Mouse (Mus musculus): ENCODE measurements around the gene Pcgf3. TPM values are rescaled to one million over a fixed set of nuclear protein-coding genes. Genes with fewer than 3 reads are reported as not detected.

Gene Pcgf3
- 35.6 and 40.1 TPM in 2 replicates for polyA plus RNA-seq (2015; fragmentation: Nextera tagmentation; extraction: Ambion mirVana)

DNA sequence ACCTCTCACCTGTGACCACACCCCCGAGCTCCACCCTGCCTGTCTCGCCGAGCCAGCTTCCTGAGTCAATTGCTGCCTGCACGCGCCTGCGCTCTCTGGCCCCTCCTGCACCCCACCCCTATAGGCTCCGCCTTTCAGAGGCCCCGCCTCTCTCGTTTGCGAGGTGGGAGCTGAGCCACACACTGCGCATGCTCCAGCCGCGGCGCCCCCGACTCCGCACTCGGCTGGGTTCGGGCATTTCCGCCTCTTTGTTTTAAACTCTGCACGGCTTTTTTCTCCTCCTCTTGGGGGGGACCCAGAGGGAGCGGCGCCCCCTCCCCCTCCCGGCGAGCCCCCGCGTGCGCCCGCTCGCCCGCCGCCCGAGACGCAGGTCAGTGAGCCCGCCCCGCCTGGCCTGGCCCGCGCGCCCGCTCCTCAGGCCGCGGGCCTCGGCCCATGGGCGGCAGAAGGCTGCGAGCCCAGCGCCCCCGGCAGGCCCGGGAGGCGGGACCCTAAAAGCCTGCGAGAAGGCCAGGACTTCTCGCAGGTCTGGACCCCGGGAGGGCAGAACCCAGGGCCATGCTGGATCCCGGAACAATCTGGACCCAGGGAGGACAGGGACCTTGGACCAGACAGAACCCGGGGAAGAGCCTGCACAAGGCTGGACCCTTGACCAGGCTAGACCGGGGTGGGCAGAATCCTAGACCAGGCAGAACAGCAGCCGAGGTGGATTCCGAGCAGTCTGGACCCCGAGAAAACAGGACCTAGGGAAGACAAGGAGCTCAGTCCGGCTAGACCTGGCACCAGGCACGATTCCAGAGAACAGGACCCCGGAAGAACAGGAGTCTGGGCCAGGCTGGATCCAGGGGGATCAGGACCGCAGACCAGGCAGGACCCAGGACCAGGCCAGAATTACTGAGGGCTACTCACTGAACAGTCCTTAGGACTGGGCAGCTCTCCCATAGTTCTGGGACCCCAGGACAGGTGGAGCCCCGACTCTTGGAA is at the start of gene Pcgf3:
Gene Pcgf3 (plus strand): TSS at position 151 of the 984 bp plus-strand sequence.
- Histone ChIP-seq H3K27me3 (replicated peaks; ENCODE audit: control insufficient read depth, insufficient read depth, low read length) (peaks cover 9% of the 10 kb centered on the region), H3K4me3 (replicated peaks; ENCODE audit: low read length) (peak within 1 kb of the TSS; percentile 66), H3K36me3 (ENCODE audit: control insufficient read depth, insufficient read depth) (no peaks in the 10 kb centered on the region), H3K9me3 (ENCODE audit: control insufficient read depth, low read length) (no peaks in the 10 kb centered on the region), H3K9ac (replicated peaks; ENCODE audit: low read depth, low read length) (peak within 1 kb of the TSS; percentile 91), H3K4me1 (replicated peaks; ENCODE audit: control insufficient read depth, insufficient read depth, low read length) (peaks cover 45% of the 10 kb centered on the region), H3K27ac (ENCODE audit: low read length) (peak within 1 kb of the TSS; percentile 84), H3K4me2 (ENCODE audit: low read length) (peak within 1 kb of the TSS; percentile 99)
- WGBS = under 1% methylated on average over 56 of the region's 62 CpGs
- ATAC-seq = peak; percentile 97

GRCm38 (mm10) chr5:108414711-108415110 is 46.3 kb upstream of the Pcgf3 start:
- H3K27me3 ChIP-seq (replicated peaks; ENCODE audit: control insufficient read depth, insufficient read depth, low read length) = no peaks in the 10 kb centered on the region
- no peak overlapping the region for H3K4me2 ChIP-seq (ENCODE audit: low read length)
- no peak overlapping the region for H3K27ac ChIP-seq (ENCODE audit: low read length)
- H3K4me3 ChIP-seq (replicated peaks; ENCODE audit: low read length) = no peak overlapping the region
- no peak for ATAC-seq
- H3K9me3 ChIP-seq (ENCODE audit: control insufficient read depth, low read length) = no peaks in the 10 kb centered on the region
- WGBS = 73% methylated on average over 2 of the region's 2 CpGs
- H3K36me3 ChIP-seq (ENCODE audit: control insufficient read depth, insufficient read depth) = no peaks in the 10 kb centered on the region
- no peaks in the 10 kb centered on the region for H3K4me1 ChIP-seq (replicated peaks; ENCODE audit: control insufficient read depth, insufficient read depth, low read length)
- H3K9ac ChIP-seq (replicated peaks; ENCODE audit: low read depth, low read length) = no peak overlapping the region

DNA sequence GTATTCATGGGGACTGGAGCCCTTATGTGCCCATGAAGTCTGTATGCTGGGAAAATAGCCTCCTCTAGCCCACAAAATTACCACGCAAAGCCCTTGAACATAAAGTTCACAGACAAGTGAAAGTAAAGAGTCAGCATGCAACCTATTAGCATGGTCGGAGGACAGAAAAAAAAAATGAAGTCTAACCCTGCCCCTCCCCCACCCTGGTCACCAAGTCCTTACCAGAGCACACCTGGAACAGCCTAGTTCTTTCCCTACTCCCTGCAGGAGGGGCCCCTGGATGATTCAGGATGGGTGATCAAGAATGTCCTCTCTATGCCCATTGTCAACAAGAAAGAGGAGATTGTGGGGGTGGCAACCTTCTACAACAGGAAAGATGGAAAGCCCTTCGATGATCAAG is 38.3 kb upstream of the Pcgf3 start:
- no peaks in the 10 kb centered on the region for H3K27me3 ChIP-seq (replicated peaks; ENCODE audit: control insufficient read depth, insufficient read depth, low read length)
- ATAC-seq = no peak
- H3K27ac ChIP-seq (ENCODE audit: low read length) = no peak overlapping the region
- no peaks in the 10 kb centered on the region for H3K4me1 ChIP-seq (replicated peaks; ENCODE audit: control insufficient read depth, insufficient read depth, low read length)
- no peak overlapping the region for H3K4me3 ChIP-seq (replicated peaks; ENCODE audit: low read length)
- 87% methylated on average over 3 of the region's 3 CpGs for WGBS
- H3K9ac ChIP-seq (replicated peaks; ENCODE audit: low read depth, low read length) = no peak overlapping the region
- H3K36me3 ChIP-seq (ENCODE audit: control insufficient read depth, insufficient read depth) = no peaks in the 10 kb centered on the region
- no peak overlapping the region for H3K4me2 ChIP-seq (ENCODE audit: low read length)
- no peaks in the 10 kb centered on the region for H3K9me3 ChIP-seq (ENCODE audit: control insufficient read depth, low read length)

- H3K27ac ChIP-seq (ENCODE audit: low read length) = no peak overlapping the region
- H3K4me1 ChIP-seq (replicated peaks; ENCODE audit: control insufficient read depth, insufficient read depth, low read length) = no peaks in the 10 kb centered on the region
- H3K9me3 ChIP-seq (ENCODE audit: control insufficient read depth, low read length) = no peaks in the 10 kb centered on the region
- no peaks in the 10 kb centered on the region for H3K36me3 ChIP-seq (ENCODE audit: control insufficient read depth, insufficient read depth)
- no peak for ATAC-seq
- H3K4me2 ChIP-seq (ENCODE audit: low read length) = no peak overlapping the region
- 85% methylated on average over 2 of the region's 2 CpGs for WGBS
- H3K9ac ChIP-seq (replicated peaks; ENCODE audit: low read depth, low read length) = no peak overlapping the region
- H3K27me3 ChIP-seq (replicated peaks; ENCODE audit: control insufficient read depth, insufficient read depth, low read length) = no peaks in the 10 kb centered on the region
- no peak overlapping the region for H3K4me3 ChIP-seq (replicated peaks; ENCODE audit: low read length)
Observed at GRCm38 (mm10) chr5:108423427-108423826, 37.6 kb upstream of the Pcgf3 start.

DNA sequence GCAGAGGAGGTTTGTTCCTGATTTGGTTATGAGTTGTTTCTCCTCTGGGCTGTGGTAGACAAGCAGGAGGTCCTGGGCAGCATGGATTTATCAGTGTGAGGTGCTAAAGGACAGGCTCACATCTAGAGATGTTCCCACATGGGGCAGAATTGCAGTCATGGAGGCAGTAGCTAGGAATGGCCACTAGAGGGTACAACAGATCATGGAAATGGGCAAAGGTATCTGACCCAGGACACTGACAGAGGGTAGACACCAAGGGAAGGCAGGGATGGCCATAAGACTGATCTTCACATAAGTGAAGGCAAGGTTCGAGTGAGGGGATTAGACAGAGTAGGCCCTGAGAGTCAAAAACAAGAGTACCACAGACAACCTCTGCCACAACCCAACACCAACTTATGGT is 33.8 kb upstream of the Pcgf3 start:
- ATAC-seq = no peak
- Histone ChIP-seq H3K9me3 (ENCODE audit: control insufficient read depth, low read length) (no peaks in the 10 kb centered on the region), H3K27me3 (replicated peaks; ENCODE audit: control insufficient read depth, insufficient read depth, low read length) (no peaks in the 10 kb centered on the region), H3K36me3 (ENCODE audit: control insufficient read depth, insufficient read depth) (peaks cover 7% of the 10 kb centered on the region), H3K4me3 (replicated peaks; ENCODE audit: low read length) (no peak overlapping the region), H3K9ac (replicated peaks; ENCODE audit: low read depth, low read length) (no peak overlapping the region), H3K4me1 (replicated peaks; ENCODE audit: control insufficient read depth, insufficient read depth, low read length) (no peaks in the 10 kb centered on the region), H3K27ac (ENCODE audit: low read length) (no peak overlapping the region), H3K4me2 (ENCODE audit: low read length) (no peak overlapping the region)
- WGBS = 68% methylated on average over 1 of the region's 1 CpGs

DNA sequence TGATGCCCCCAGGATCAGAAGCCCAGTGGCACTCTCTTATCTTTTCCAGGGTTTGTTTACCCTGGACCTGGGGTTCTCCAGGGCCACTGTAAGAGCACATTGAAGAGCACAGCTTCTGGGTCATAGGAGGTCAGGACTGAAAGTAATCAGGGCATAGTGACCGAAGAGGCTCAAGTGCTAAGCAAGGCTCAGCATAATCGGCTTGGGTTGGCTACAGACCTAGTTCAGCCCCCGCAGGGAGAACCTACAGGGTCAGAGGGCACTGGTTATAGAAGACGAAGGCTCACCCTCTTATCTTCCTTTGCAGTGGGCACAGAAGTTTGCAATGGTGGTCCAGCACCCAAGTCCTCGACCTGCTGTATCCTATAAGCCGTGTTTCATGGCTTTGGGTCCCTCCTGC is 29.8 kb upstream of the Pcgf3 start:
- no peak for ATAC-seq
- H3K4me3 ChIP-seq (replicated peaks; ENCODE audit: low read length) = no peak overlapping the region
- H3K9me3 ChIP-seq (ENCODE audit: control insufficient read depth, low read length) = no peaks in the 10 kb centered on the region
- H3K4me2 ChIP-seq (ENCODE audit: low read length) = no peak overlapping the region
- H3K4me1 ChIP-seq (replicated peaks; ENCODE audit: control insufficient read depth, insufficient read depth, low read length) = peaks cover 12% of the 10 kb centered on the region
- peaks cover 12% of the 10 kb centered on the region for H3K36me3 ChIP-seq (ENCODE audit: control insufficient read depth, insufficient read depth)
- H3K9ac ChIP-seq (replicated peaks; ENCODE audit: low read depth, low read length) = no peak overlapping the region
- 93% methylated on average over 6 of the region's 6 CpGs for WGBS
- peaks cover 2% of the 10 kb centered on the region; the same call in 1 of the 2 replicates for H3K27me3 ChIP-seq (replicated peaks; ENCODE audit: control insufficient read depth, insufficient read depth, low read length)
- H3K27ac ChIP-seq (ENCODE audit: low read length) = no peak overlapping the region

- H3K9me3 ChIP-seq (ENCODE audit: control insufficient read depth, low read length) = no peaks in the 10 kb centered on the region
- peak within 1 kb of the TSS; percentile 80 for H3K4me3 ChIP-seq (replicated peaks; ENCODE audit: low read length)
- H3K27me3 ChIP-seq (replicated peaks; ENCODE audit: control insufficient read depth, insufficient read depth, low read length) = peaks cover 9% of the 10 kb centered on the region
- H3K9ac ChIP-seq (replicated peaks; ENCODE audit: low read depth, low read length) = peak within 1 kb of the TSS; percentile 81
- ATAC-seq = peak; percentile 94
- H3K4me2 ChIP-seq (ENCODE audit: low read length) = peak within 1 kb of the TSS; percentile 90
- peaks cover 12% of the 10 kb centered on the region for H3K36me3 ChIP-seq (ENCODE audit: control insufficient read depth, insufficient read depth)
- under 1% methylated on average over 42 of the region's 42 CpGs for WGBS
- H3K4me1 ChIP-seq (replicated peaks; ENCODE audit: control insufficient read depth, insufficient read depth, low read length) = peaks cover 12% of the 10 kb centered on the region
- peak within 1 kb of the TSS; percentile 42; the same call in 1 of the 2 replicates for H3K27ac ChIP-seq (ENCODE audit: low read length)
Observed at GRCm38 (mm10) chr5:108433804-108434587, 27.0 kb upstream of the Pcgf3 start, which contains the start of gene Atp5k. Gene Atp5k (minus strand): TSS chr5:108434448.

- H3K4me2 ChIP-seq (ENCODE audit: low read length) = no peak overlapping the region
- peaks cover 12% of the 10 kb centered on the region for H3K4me1 ChIP-seq (replicated peaks; ENCODE audit: control insufficient read depth, insufficient read depth, low read length)
- 78% methylated on average over 2 of the region's 2 CpGs for WGBS
- H3K9ac ChIP-seq (replicated peaks; ENCODE audit: low read depth, low read length) = no peak overlapping the region
- H3K4me3 ChIP-seq (replicated peaks; ENCODE audit: low read length) = no peak overlapping the region
- peaks cover 9% of the 10 kb centered on the region for H3K27me3 ChIP-seq (replicated peaks; ENCODE audit: control insufficient read depth, insufficient read depth, low read length)
- no peaks in the 10 kb centered on the region for H3K9me3 ChIP-seq (ENCODE audit: control insufficient read depth, low read length)
- H3K27ac ChIP-seq (ENCODE audit: low read length) = no peak overlapping the region
- no peak for ATAC-seq
- peaks cover 5% of the 10 kb centered on the region; the same call in 1 of the 2 replicates for H3K36me3 ChIP-seq (ENCODE audit: control insufficient read depth, insufficient read depth)
Observed at GRCm38 (mm10) chr5:108436101-108436500, 24.9 kb upstream of the Pcgf3 start.

DNA sequence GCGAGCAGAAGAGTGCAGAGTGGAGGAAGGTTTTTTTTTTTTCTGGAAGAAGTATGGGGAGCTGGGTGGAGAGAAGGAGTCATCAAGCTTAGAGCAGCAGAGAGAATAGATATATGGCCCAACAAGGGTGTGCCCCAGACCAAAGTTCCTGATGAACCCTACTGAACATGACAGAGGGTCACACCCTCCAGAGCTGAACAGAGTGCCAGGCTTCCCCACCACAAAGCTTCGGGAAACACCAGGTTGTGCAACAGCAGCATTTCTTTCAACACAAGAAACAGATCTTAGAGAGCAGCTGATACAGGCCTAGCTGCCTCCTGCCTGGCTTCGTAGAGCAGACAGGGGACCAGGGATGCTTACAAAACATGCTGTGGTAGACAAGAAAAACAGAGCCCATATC is 14.1 kb upstream of the Pcgf3 start:
- no peak for ATAC-seq
- 92% methylated on average over 3 of the region's 3 CpGs for WGBS

More for the DNA sequence above, 14.1 kb upstream of the Pcgf3 start:
- Histone ChIP-seq H3K4me1 (replicated peaks; ENCODE audit: control insufficient read depth, insufficient read depth, low read length) (no peaks in the 10 kb centered on the region; the same call in 1 of the 2 replicates), H3K9ac (replicated peaks; ENCODE audit: low read depth, low read length) (no peak overlapping the region), H3K4me2 (ENCODE audit: low read length) (no peak overlapping the region), H3K27ac (ENCODE audit: low read length) (no peak overlapping the region), H3K9me3 (ENCODE audit: control insufficient read depth, low read length) (no peaks in the 10 kb centered on the region), H3K27me3 (replicated peaks; ENCODE audit: control insufficient read depth, insufficient read depth, low read length) (peaks cover 11% of the 10 kb centered on the region), H3K36me3 (ENCODE audit: control insufficient read depth, insufficient read depth) (no peaks in the 10 kb centered on the region), H3K4me3 (replicated peaks; ENCODE audit: low read length) (no peak overlapping the region)

Data from forebrain, embryonic 16.5 days (tissue).